Mouse (Mus musculus): Measurements from ENCODE around the gene Tdrd7.

Gene Tdrd7

GRCm38 (mm10) chr4:46041761-46042504 is 76.8 kb downstream of the Tdrd7 start:
- ATAC-seq (ENCODE audit: low TSS enrichment), result no peak

DNA sequence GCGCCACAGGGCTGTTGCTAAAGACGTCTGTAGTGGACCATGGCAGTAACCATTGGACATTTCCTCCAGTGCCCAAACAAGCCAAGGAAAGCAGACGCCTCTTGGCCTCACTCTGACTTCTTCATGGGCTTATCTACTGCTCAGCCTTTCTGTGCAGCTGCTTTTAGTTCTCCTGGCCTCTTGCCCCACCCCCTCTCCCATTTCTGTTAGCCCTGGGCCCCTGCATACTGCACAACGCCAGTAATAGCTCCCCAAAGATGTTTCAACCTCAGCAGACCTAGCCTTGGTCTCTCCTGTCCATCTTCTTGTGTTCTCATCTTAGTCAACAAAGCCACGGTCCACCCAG is 77.3 kb downstream of the Tdrd7 start:
- no peak for ATAC-seq (ENCODE audit: low TSS enrichment)

DNA sequence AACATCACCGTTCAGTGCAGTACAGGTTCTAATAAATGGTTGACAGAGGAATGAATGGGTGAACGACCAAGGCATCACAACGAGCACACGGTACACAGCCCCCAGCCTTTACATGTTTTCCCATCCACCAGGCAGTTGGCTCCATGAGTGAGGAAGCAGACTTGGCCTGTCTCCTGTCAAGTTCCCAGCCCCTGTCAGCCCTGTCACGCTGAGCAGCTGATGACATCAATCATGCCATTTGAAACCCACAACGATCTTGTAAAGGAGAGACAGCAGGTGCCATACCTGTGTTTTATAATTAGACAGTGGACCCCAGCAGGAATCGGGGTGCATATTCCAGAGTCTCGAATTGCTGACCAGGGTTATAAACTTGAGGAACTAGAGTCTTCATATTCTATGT is 78.2 kb downstream of the Tdrd7 start:
- ATAC-seq (ENCODE audit: low TSS enrichment), result no peak

DNA sequence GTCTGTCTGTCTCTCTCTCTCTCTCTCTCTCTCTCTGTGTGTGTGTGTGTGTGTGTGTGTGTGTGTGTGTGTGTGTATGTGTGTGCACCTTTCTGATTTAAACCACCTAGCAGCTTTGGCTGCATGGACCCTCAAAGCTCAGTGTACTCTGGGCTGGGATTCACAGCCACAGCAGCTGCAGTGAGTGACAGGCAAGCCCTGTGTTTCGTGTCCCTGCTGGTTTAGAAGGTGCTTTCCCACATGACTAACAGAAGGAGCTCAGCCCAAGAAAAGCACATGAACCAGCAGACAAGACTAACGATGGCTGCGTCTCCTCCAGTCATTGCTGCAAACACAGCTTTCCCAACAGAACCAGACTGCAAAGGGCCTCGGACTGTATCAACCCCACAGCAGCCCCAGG is 82.8 kb downstream of the Tdrd7 start:
- ATAC-seq (ENCODE audit: low TSS enrichment), result peak; percentile 56; the same call in 1 of the 2 replicates

- no peak for ATAC-seq (ENCODE audit: low TSS enrichment)
Measured at GRCm38 (mm10) chr4:46048418-46048817, 83.3 kb downstream of the Tdrd7 start.

GRCm38 (mm10) chr4:46053323-46054107 is 88.4 kb downstream of the Tdrd7 start:
- ATAC-seq (ENCODE audit: low TSS enrichment), result 0 out of 2 replicates have a peak, but pooled peaks have one; percentile 7

GRCm38 (mm10) chr4:46056163-46056562 is 91.0 kb downstream of the Tdrd7 start:
- ATAC-seq (ENCODE audit: low TSS enrichment), result no peak

DNA sequence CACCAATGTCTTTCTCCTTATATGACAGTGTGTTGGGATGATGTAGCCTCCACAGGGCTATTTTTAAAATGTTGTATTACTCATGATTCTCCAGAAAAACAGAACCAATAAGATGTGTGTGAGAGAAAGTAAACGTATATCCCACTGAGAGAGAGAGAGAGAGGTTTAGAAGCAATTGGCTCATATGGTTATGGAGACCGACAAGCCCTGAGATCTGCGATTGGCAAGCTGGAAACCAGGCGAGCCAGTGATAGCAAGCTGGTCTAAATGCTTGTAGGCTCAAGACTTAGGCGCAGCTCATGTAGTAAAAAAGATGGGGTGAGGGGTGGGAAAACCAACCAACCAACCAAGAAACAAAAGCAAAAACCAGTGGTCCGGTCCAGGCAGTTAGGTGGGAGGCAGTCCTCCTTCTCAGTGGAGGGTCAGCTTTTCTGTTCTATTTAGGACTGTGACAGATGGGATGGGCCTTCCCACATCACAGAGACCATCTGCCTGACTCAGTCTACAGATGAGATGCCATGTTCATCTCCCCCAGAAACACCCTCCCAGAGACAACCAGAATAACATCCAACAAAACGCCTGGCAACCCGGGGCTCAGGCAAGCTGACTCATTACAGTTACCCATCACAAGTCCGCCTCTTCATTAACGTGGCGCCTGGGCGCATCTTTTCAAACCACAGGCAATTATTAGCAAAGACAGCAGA is 96.3 kb downstream of the Tdrd7 start:
- peak; percentile 71 for ATAC-seq (ENCODE audit: low TSS enrichment)

DNA sequence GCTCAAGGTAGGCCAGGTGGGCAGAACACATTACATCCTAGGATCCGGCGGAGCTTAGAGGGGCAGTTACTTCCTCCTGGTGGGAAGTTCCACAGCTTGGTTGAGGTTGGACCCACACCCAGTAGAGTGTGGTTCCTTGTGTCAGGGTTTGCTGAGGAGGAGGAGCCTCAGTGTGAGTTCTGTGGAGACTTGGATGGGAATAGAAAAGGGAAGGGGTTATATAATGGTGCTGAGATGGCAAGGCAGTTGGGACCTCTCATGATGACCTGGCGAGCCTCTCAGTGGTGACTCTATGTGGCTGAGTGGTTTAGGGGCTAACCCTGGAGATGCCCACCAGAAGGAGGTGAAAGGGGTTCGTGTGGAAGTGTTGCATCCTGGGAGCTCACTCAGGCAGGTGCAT is 98.7 kb downstream of the Tdrd7 start:
- ATAC-seq (ENCODE audit: low TSS enrichment), result no peak

GRCm38 (mm10) chr4:46064263-46064662 is 99.1 kb downstream of the Tdrd7 start:
- ATAC-seq (ENCODE audit: low TSS enrichment), result no peak

DNA sequence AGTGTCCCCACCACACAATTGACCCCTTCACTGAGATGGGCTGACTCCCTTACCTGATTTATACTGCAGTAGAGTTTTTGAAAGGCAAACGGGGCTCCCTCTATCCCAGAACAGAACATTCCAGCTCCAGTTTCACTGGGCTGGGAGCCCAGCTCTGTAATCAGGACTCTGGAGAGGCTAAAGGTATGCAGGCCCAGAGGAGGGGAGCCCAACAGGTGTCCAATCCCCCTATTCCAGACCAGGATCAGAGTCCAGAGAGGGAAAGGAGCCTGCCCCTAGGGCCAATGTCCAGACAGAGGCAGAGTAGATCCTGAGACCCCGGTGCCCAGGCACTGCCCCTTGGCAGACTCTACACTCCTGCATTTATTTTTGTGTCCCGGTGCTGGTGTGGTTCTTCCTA is 99.8 kb downstream of the Tdrd7 start:
- ATAC-seq (ENCODE audit: low TSS enrichment), result no peak

DNA sequence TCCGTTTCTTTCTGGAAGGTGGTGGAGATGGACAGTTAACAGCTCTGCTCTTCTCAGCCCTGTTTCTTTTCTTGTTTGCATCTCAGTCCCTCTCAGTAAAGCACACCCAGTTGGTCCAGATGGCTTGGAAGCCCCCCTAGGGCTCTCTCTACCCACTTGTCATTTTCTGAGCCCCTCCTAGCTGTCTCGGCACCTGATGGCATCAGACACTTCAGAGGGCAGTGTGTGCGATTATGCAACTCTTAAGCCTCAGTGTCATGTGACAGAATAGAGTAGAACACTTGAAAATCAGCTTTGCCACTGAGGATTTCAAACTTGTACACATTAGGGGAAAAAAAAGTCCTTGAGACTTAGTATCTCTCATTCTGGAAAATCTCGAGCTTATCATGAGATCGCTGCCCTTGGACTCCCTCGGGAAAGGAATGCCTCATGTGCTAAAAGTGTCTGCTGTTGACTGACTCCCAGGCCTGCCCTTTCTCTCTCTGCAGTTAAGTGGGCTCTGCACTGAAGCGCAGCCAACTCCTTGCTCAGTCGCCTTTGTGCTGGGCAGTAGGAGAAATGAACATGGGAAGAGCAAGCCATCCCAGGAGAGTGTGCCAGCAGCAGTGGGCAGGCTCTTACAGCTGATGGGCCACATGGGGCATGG is 100.7 kb downstream of the Tdrd7 start:
- no peak for ATAC-seq (ENCODE audit: low TSS enrichment)

GRCm38 (mm10) chr4:46068060-46068459 is 102.9 kb downstream of the Tdrd7 start:
- no peak for ATAC-seq (ENCODE audit: low TSS enrichment)

DNA sequence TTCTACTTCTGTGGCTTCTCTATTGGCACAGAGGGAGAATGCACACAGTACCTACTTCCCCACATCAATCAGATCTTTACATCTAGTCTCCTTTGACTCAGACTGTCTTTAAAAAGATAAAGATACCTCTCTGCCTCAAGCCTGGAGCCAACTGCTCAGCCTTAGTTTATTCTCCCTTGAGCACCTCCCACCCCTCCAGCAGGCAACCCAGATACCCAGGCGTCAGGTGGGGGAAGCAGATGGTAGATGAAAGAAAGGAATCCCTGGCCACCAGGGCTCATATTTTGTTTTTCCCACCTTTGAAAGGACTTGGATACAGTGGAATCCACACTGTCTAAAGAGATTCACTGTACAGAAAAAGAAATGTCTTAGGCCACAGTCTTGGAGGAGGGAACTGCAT is 103.4 kb downstream of the Tdrd7 start:
- peak; percentile 70 for ATAC-seq (ENCODE audit: low TSS enrichment)

DNA sequence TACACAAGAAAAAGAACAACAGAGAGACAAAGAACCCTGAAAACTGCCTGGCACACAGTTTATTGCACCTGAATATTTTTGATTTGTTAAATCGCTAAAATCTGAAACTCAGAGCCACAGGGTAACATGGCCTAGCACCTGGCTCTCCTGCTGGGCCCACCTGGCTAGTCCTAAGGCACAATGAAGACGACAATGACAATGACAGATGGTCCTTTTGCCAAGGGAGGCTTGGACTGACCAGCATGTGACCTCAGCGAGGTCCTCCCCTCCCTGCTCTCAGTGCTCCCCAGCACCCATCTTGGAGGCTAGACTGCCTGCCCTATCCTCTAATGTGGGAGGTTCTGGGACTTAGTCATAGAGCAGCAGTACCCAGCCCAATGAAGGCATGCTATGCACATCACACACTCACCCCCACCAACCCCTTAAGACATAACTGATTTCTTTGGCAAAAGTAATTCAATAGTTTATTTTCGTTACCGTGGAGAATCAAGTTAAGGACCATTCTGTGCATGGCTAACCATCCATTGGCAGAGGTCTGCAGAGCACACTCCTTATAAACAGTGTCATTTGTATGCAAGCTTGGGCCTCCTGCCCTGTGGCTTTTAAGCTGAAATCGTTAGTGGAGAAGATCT is 104.8 kb downstream of the Tdrd7 start:
- ATAC-seq (ENCODE audit: low TSS enrichment), result no peak

- ATAC-seq (ENCODE audit: low TSS enrichment), result no peak
Measured at GRCm38 (mm10) chr4:46072631-46073030, 107.5 kb downstream of the Tdrd7 start.

DNA sequence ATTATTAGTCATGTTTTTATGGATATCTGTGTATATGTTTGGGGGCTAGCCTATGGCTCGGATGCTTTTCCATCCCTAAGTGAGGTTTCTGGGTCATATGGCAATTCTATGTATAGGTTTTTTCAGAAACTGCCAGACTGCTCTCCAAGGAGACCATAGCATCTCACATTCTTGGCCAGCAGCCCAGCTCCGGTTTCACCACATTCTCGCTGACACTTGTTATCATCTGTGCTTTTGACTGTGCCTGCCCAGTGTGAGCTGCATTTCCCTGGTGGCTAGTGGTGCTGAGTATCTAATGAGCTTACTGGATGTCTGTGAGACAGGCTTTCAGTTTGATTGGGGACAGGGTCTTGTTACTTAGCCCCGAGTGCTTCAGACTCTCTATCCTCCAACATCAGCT is 108.6 kb downstream of the Tdrd7 start:
- ATAC-seq (ENCODE audit: low TSS enrichment), result peak; percentile 64

- no peak for ATAC-seq (ENCODE audit: low TSS enrichment)
Measured at GRCm38 (mm10) chr4:46075664-46076063, 110.5 kb downstream of the Tdrd7 start.

DNA sequence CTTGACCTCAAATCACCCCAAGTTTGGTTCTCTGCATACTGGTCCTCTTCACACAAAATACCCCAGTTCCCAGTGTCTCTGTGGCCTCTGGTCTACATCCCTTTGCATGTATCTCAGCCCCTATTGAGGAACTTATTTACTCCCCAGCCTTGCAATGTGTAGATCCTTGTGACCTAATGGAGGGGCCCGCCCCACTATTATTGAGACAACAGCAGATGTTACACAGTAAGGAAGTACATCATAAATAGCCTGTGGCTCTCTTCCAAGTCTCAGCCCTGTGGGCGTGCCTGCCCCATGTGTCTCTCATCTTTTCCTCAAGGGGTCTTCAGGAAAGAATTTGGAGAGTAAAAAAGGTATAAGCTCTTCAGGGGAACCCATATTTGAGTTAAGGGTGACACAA is 111.8 kb downstream of the Tdrd7 start:
- no peak for ATAC-seq (ENCODE audit: low TSS enrichment)

DNA sequence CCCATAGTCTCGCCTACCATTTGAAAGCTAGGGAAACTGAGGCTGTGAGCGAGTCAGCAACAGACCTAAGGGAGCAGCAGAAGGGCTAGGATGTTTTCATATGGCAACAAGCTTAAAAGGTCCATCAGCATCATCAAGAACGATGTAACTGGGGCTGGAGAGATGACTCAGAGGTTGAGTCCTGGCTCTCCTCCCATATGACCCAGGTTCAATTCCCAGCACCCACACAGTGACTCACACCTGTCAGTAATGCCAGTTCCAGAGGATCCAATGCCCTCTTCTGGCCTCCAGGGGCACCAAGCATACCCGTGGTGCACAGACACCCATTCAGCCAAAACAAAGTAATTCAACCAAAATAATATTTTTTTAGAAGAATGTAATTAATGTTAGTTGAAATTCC is 115.1 kb downstream of the Tdrd7 start:
- ATAC-seq (ENCODE audit: low TSS enrichment), result no peak

GRCm38 (mm10) chr4:46082555-46082954 is 117.4 kb downstream of the Tdrd7 start:
- ATAC-seq (ENCODE audit: low TSS enrichment), result no peak

All from frontal cortex, adult (tissue).